Mouse (Mus musculus) liver, embryonic 13.5 days (tissue): ENCODE measurements at regions not wholly inside any gene's neighbourhood (a gene's known extent, or its start where the extent isn't known, plus 50 kb on each side); places are given as distances from the start of the nearest gene placed in this dataset.
A peak's percentile ranks its signal among the peaks of the same experiment; 100 is the strongest.

ENCODE experiments used
- ATAC-seq: fragments of 200-750 bp; cut with Nextera tagmentation; 2 replicates; pipeline ENCODE4 v1.8.0; 2017; ENCODE audit warnings: low read depth, mild to moderate bottlenecking, moderate number of reproducible peaks, moderate library complexity
- DNase-seq: peaks from one replicate; pipeline ENCODE4 v3.0.0; 2022
- H3K27ac ChIP-seq: fragments of 300-500 bp; sonication (generic); 2 replicates; pipeline ENCODE4 v1.5.1; 2015; ENCODE audit warnings: moderate library complexity, mild to moderate bottlenecking, inconsistent platforms
- H3K27me3 ChIP-seq: fragments of 300-500 bp; sonication (generic); 2 replicates; pipeline ENCODE4 v1.6.1; 2015; ENCODE audit warnings: mild to moderate bottlenecking, inconsistent platforms
- H3K36me3 ChIP-seq: fragments of 300-500 bp; sonication (generic); 2 replicates; pipeline ENCODE4 v1.6.1; 2015; ENCODE audit warnings: mild to moderate bottlenecking, inconsistent platforms
- H3K4me1 ChIP-seq: fragments of 300-500 bp; sonication (generic); replicated peaks from 2 replicates; pipeline ENCODE4 v1.6.1; 2015; ENCODE audit warnings: inconsistent platforms
- H3K4me2 ChIP-seq: fragments of 300-500 bp; sonication (generic); 2 replicates; pipeline ENCODE4 v1.6.1; 2015; ENCODE audit warnings: inconsistent platforms, mild to moderate bottlenecking, moderate library complexity
- H3K4me3 ChIP-seq: fragments of 300-500 bp; sonication (generic); replicated peaks from 2 replicates; pipeline ENCODE4 v1.5.1; 2015; ENCODE audit warnings: mild to moderate bottlenecking, inconsistent platforms
- H3K9ac ChIP-seq: fragments of 300-500 bp; sonication (generic); 2 replicates; pipeline ENCODE4 v1.6.1; 2015; ENCODE audit warnings: mild to moderate bottlenecking, inconsistent platforms
- H3K9me3 ChIP-seq: fragments of 300-500 bp; sonication (generic); replicated peaks from 2 replicates; pipeline ENCODE4 v1.6.1; 2016; ENCODE audit warnings: inconsistent platforms
- WGBS: fragments of 180-500 bp; shearing (Covaris S2); methylation state at CpG from one replicate; pipeline ENCODE4 v1.1.7; 2015; ENCODE audit not compliant: insufficient replicate concordance; 5-methylcytosine and 5-hydroxymethylcytosine counted together

DNA sequence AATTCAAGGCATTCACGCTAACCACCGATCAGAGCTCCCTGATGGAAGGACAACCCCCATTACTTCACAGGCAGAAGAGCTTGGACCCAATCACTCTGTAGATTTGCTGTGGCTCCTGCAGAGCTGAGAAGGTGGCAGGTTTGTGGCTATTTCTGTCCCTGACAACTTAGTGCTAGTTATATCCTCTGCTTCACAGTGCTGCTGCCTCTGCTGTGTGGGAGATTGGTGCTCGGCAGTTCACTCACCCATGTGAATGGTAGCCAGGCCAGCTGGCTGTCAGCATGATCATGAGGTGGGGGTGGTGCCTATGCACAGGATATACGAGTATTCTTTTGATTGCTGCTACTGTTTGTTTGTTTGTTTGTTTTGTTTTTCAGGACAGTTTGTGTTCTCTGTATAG is 113.9 kb downstream of the Gm10131 start:
- H3K27ac ChIP-seq, result no peak overlapping the region
- H3K4me2 ChIP-seq, result no peak overlapping the region
- no peaks in the 10 kb centered on the region for H3K9me3 ChIP-seq
- no peaks in the 10 kb centered on the region for H3K36me3 ChIP-seq
- H3K27me3 ChIP-seq, result no peaks in the 10 kb centered on the region
- DNase-seq (no peak), ATAC-seq (no peak)
- H3K9ac ChIP-seq, result no peak overlapping the region
- WGBS, result 54% methylated on average over 4 of the region's 4 CpGs
- peaks cover 10% of the 10 kb centered on the region for H3K4me1 ChIP-seq
- H3K4me3 ChIP-seq, result no peak overlapping the region

DNA sequence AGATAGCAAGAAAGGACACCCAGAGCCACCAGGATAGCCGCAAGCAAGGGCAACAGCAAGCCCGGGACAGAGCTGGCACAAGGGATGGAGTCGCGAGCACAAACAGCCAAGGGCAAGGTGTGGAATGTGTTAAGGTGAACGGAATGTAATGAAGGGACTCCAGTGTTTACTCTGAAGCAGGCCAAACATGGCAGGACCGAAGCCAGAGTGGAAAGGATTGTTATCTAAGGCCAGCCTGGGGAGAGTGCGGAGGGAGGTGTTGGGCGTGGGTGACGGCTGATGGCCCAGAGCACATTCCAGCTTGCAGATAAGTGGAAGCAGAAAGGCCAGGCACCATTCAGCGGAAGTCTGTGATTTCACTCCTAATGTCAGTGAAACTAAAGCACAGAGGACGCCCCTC is 118.6 kb downstream of the Gm10131 start:
- ATAC-seq (peak; percentile 64), DNase-seq (no peak)
- no peaks in the 10 kb centered on the region for H3K36me3 ChIP-seq
- peaks cover 31% of the 10 kb centered on the region for H3K4me1 ChIP-seq
- H3K9ac ChIP-seq, result no peak overlapping the region
- no peaks in the 10 kb centered on the region for H3K27me3 ChIP-seq
- no peak overlapping the region for H3K4me2 ChIP-seq
- no peak overlapping the region for H3K4me3 ChIP-seq
- no peaks in the 10 kb centered on the region for H3K9me3 ChIP-seq
- WGBS, result 18% methylated on average over 11 of the region's 11 CpGs
- peak overlapping the region; percentile 63 for H3K27ac ChIP-seq

DNA sequence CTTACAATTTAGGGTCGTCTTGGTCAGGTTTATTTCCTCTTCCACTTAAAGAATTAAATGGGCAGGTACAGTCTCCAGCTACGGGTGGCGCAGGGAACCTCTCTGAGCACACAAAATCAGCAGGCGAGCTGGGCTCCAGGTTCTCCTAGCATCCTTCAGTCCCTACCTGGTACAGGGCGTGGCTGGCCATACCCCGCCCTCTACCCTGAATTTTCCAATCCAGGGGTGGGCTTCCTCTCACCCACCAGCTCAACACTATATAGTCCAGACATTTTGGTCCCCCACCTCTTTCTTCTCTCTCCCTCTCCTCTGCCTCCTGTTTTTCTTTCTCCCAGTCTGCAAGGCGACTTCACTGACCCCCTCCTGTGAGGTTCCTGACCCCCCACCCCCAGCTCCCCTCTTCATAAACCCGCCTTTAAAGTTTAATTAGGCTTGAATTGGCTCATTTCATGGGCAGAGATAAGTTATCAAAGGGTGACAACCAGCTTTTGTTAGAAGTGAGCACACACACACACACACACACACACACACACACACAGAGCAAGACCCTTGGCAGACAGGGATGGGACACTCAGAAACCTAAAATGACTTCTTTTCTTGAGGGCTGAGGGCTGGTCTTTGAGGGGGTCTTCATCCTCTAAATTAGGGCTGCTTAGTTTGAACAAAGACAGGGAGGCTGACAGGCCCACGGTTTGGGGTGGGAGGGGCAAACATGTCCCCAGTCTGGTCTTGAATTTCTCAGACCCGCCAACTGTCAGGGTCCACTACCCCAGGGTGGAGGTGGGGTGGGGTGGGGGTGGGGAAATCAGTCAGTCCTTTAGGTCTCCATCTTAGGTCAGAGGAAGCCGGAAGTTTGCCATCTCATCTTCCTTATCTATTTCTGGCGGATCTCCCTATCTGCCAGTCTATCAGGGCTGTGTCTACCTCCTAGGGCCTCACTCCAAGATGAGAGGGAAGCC is 119.3 kb downstream of the Gm10131 start:
- no peak overlapping the region for H3K4me3 ChIP-seq
- peak overlapping the region; percentile 32; the same call in 1 of the 2 replicates for H3K4me2 ChIP-seq
- WGBS, result 41% methylated on average over 12 of the region's 12 CpGs
- no peaks in the 10 kb centered on the region for H3K9me3 ChIP-seq
- H3K4me1 ChIP-seq, result peaks cover 31% of the 10 kb centered on the region
- ATAC-seq (no peak; the same call in 1 of the 2 replicates), DNase-seq (no peak)
- no peaks in the 10 kb centered on the region for H3K36me3 ChIP-seq
- no peak overlapping the region for H3K9ac ChIP-seq
- H3K27me3 ChIP-seq, result no peaks in the 10 kb centered on the region
- peak overlapping the region; percentile 63 for H3K27ac ChIP-seq

DNA sequence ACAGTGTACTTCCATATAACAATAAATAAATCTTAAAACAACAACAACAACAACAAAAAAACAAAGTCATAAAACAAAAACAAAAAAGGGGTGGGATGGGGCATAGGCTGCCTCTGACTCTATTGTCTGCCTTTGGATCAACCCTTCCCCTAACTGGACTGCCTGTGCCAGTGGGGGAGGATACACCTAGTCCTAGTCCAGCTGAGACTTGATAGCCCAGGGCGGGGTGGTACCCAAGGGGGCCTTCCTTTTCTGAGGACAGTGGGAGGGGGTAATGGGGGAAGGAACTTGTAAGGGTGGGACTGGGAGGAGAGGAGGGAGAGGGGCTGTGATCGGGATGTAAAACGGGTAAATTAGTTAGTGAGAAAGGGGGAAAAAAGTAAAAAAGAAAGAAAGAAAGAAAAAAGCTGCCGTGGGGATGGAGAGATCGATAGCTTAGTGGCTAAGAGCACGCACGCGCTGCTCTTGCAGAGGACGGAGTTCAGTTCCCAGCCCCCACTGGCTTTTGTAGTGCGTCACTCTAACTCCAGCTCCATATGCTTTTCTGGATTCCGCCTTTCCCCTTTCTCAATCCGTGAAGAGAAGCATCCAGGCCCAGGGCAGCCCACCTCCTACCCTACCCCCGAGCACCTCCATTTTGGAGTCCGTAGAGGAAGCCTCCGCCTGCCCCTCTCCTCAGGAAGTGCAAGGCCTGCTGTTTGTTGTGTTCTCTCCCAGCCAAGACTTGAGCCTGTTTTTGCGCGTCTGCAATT is 120.2 kb downstream of the Gm10131 start:
- peaks cover 31% of the 10 kb centered on the region for H3K4me1 ChIP-seq
- H3K9me3 ChIP-seq, result no peaks in the 10 kb centered on the region
- no peak overlapping the region for H3K9ac ChIP-seq
- ATAC-seq, result 0 out of 2 replicates have a peak, but pooled peaks have one; percentile 21
- H3K27ac ChIP-seq, result peak overlapping the region; percentile 55
- no peak overlapping the region for H3K4me3 ChIP-seq
- H3K36me3 ChIP-seq, result no peaks in the 10 kb centered on the region
- DNase-seq, result no peak
- peak overlapping the region; percentile 32; the same call in 1 of the 2 replicates for H3K4me2 ChIP-seq
- H3K27me3 ChIP-seq, result no peaks in the 10 kb centered on the region
- 31% methylated on average over 17 of the region's 17 CpGs for WGBS

DNA sequence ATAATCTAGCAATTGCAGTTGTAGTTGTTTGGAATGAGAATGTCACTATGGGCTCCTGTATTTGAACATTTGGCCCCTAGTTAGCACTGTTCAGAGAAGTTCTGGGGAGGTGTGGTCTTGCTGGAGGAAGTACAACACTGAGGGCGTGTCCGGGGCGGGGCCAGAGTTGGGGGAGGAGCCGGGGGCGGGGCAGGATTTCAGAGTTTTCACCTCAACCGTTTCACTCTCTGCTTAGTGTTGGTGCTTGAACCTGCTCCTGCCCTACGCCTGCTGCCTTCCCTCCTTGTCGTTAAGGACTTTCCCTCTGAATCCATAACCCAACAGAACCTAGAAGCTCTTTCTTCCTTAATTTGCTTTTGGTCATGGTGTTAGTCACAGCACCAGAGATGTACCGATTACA is 121.5 kb downstream of the Gm10131 start:
- 40% methylated on average over 9 of the region's 9 CpGs for WGBS
- no peaks in the 10 kb centered on the region for H3K9me3 ChIP-seq
- H3K4me1 ChIP-seq, result peaks cover 35% of the 10 kb centered on the region
- no peaks in the 10 kb centered on the region for H3K27me3 ChIP-seq
- H3K4me2 ChIP-seq, result no peak overlapping the region
- no peak overlapping the region for H3K27ac ChIP-seq
- DNase-seq (no peak), ATAC-seq (no peak)
- no peaks in the 10 kb centered on the region for H3K36me3 ChIP-seq
- H3K9ac ChIP-seq, result no peak overlapping the region
- H3K4me3 ChIP-seq, result no peak overlapping the region

DNA sequence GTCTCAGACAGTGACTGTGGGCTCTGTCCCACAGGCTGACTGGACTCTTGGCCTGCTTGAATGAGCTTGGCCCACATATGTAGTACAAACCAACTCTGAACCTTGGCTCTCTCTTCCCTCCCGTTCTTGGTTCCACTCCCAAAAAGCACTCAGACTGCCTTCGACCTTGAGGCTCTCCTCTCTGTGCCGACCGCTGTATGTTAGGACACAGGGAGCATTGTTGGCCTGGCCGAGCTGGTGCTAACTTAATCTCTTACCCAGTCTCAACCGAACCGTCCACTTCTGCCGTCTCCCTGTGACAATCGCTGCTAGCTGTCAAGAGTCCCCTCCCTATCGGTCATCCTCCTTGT is 123.8 kb downstream of the Gm10131 start:
- 67% methylated on average over 10 of the region's 10 CpGs for WGBS
- DNase-seq (no peak), ATAC-seq (0 out of 2 replicates have a peak, but pooled peaks have one; percentile 24)
- no peaks in the 10 kb centered on the region for H3K36me3 ChIP-seq
- H3K27me3 ChIP-seq, result no peaks in the 10 kb centered on the region
- no peak overlapping the region for H3K4me3 ChIP-seq
- H3K4me1 ChIP-seq, result peaks cover 26% of the 10 kb centered on the region
- H3K27ac ChIP-seq, result peak overlapping the region; percentile 76
- no peak overlapping the region for H3K9ac ChIP-seq
- peak overlapping the region; percentile 23; the same call in 1 of the 2 replicates for H3K4me2 ChIP-seq
- no peaks in the 10 kb centered on the region for H3K9me3 ChIP-seq

DNA sequence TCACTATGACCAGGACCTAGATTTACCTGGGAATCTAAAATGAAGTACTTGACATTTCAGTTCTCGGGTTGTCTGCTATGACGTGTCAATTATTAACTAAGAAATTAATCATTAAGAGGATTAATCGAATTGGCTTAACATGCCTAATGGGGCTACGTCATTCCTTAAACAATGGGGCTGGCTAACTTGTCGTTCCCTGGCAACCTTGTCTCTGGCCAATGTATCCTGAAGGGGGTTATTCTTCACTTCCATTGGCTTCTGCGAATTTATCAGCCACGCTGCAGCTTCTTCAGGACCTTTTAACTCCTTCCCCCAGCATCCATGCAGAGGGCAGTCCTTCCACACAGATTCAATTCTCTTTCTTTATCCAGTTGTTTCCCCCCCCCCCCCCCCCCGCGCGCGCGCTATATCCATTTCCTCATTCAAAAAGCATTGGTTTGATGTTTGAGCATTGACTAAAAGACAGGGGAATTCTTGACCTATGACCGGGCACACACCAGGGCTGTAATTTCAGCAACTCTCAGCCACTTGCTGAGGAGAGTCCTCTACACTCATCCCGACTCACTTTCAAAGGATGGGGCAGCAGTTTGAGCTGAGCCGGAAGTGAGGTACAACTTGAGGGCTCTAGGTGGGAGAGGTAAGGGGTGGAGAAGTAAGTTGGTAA is 124.3 kb downstream of the Gm10131 start:
- Histone ChIP-seq H3K9me3 (no peaks in the 10 kb centered on the region), H3K9ac (no peak overlapping the region), H3K36me3 (no peaks in the 10 kb centered on the region), H3K4me3 (no peak overlapping the region), H3K4me1 (peaks cover 20% of the 10 kb centered on the region), H3K27ac (peak overlapping the region; percentile 76), H3K4me2 (peak overlapping the region; percentile 23; the same call in 1 of the 2 replicates), H3K27me3 (no peaks in the 10 kb centered on the region)
- DNase-seq, result no peak
- peak; percentile 56 for ATAC-seq
- WGBS, result 70% methylated on average over 14 of the region's 15 CpGs

DNA sequence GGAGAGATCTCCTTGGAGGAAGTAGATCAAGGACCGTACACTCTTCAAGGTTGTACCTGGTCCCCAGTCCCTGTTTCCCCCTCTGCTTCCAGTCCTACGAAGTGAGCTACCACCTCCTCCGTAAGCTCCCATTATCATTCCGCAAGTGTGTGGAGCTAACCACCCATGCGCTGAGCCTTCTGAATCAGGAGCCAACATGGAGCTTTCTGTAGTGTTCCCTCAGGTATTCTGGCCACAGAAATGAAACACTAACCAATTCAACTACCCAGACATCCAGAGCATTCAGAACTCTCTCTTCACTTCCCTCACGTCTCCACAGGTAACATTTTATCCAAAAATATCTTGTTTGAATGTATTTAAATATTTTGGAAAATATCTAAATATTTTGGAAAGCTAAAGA is 124.9 kb downstream of the Gm10131 start:
- 74% methylated on average over 6 of the region's 6 CpGs for WGBS
- no peak for ATAC-seq
- Histone ChIP-seq H3K4me3 (no peak overlapping the region), H3K36me3 (no peaks in the 10 kb centered on the region), H3K27ac (peak overlapping the region; percentile 52; the same call in 1 of the 2 replicates), H3K9ac (no peak overlapping the region), H3K4me1 (peaks cover 15% of the 10 kb centered on the region), H3K9me3 (no peaks in the 10 kb centered on the region), H3K27me3 (no peaks in the 10 kb centered on the region), H3K4me2 (no peak overlapping the region)
- DNase-seq, result no peak

DNA sequence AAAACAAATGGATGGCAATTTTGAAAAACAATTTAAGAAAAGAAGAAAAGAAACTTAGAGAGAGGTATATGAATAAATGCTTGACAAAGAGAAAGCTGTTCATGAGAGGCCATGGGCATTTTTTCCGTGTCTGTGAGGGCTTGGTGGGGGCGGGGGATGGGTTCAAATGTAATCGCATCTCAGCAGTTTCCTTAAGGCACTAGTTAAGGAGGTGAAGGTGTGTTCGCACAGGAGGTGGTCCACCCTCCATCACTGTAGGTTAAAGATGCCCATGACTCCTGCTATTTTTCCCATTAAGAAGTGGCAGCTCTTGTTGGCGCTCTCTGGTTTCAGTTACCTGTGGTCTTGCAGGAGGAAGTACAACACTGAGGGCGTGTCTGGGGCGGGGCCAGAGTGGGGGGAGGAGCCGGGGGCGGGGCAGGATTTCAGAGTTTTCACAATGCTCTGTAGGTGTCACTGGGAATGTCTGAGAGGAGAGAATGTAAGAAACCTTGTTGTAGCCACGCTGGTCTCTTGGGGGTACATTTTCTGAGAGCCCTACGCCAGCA is 126.0 kb downstream of the Gm10131 start:
- Histone ChIP-seq H3K9me3 (no peaks in the 10 kb centered on the region), H3K27me3 (no peaks in the 10 kb centered on the region), H3K4me1 (peaks cover 10% of the 10 kb centered on the region), H3K9ac (no peak overlapping the region), H3K4me3 (no peak overlapping the region), H3K4me2 (0 out of 2 replicates have a peak overlapping the region, but pooled peaks have one; percentile 15), H3K27ac (no peak overlapping the region), H3K36me3 (no peaks in the 10 kb centered on the region)
- 51% methylated on average over 11 of the region's 11 CpGs for WGBS
- no peak for DNase-seq
- 0 out of 2 replicates have a peak, but pooled peaks have one; percentile 26 for ATAC-seq

DNA sequence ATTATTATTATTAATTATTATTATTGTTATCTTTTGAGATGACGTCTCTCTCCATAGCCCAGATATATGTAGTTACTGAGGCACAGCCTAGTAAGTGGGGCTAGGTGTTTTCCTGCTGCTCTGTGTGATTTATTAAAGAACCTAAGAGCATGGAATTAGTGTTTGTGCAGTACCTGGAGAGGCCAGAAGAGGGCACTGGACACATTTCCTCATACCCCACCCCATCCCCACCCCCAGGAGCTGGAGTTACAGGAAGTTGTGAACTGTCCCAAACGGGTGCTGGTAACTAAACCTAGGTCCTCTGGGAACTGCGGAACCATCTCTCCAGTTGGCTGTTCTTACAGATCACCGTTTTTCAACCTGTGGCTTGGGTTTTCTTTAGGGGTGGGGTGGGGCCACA is 129.9 kb downstream of the Gm10131 start:
- ATAC-seq (no peak), DNase-seq (no peak)
- H3K4me2 ChIP-seq, result no peak overlapping the region
- peaks cover 4% of the 10 kb centered on the region for H3K4me1 ChIP-seq
- no peaks in the 10 kb centered on the region for H3K36me3 ChIP-seq
- no peak overlapping the region for H3K9ac ChIP-seq
- 46% methylated on average over 4 of the region's 4 CpGs for WGBS
- no peak overlapping the region for H3K4me3 ChIP-seq
- peaks cover 9% of the 10 kb centered on the region for H3K27me3 ChIP-seq
- H3K27ac ChIP-seq, result no peak overlapping the region
- H3K9me3 ChIP-seq, result no peaks in the 10 kb centered on the region

DNA sequence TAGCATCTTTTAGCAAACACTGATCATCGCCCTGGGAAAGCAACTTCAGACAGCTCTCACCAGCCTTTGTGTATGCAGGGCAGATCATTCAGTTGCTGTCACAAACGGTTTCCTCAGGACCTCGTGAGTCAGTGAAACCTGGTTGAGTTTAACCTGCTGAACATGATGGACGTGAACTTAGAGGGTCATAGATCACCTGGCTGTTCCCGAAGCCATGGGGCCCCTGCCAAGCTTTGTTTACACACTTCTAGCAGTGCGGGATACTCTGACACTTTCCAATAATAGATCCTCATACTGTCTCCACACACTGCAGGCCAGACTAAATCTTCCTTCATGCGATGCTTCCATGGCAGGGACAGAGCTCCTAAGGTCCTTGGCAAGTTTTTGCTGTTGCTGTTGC is 130.5 kb downstream of the Gm10131 start:
- ATAC-seq, result peak; percentile 76
- no peak overlapping the region for H3K9ac ChIP-seq
- peaks cover 4% of the 10 kb centered on the region for H3K4me1 ChIP-seq
- 41% methylated on average over 7 of the region's 7 CpGs for WGBS
- no peak overlapping the region for H3K4me3 ChIP-seq
- DNase-seq, result no peak
- H3K9me3 ChIP-seq, result no peaks in the 10 kb centered on the region
- peaks cover 9% of the 10 kb centered on the region for H3K27me3 ChIP-seq
- no peak overlapping the region for H3K27ac ChIP-seq
- no peaks in the 10 kb centered on the region for H3K36me3 ChIP-seq
- no peak overlapping the region for H3K4me2 ChIP-seq
